Mouse (Mus musculus): ENCODE data around the gene Rap2a. TPM values are rescaled to one million over a fixed set of nuclear protein-coding genes. Genes with fewer than 3 reads are reported as not detected.

Gene Rap2a
- polyA plus RNA-seq, 1 experiment from 2014 or later = 19.8 TPM

DNA sequence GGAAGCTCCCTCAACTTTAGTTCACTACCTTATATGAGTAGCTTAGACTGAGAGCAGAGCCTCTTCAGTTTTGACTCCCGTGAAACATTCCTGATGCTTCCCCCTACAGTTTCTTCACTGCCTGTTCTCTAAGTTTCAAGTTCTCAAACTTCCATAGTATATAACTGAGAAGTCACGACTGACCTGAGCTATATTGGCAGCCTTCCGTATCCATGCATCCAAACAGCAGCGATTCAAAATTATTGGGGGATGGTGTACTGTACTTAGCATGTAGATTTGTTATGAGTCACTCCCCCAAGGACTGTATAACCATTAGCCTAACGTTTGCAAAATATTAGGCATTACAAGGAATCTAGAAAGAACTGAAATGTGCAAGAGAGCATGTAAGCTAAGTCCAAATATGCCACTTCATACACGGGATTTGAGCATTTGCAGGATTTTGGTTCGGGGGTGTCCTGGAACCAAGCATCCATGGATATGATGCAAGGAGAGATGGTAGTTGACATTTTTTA, 2.0 kb upstream of the Rap2a start:
- no peaks in the 10 kb centered on the region for H3K36me3 ChIP-seq
- no peak for ATAC-seq
- peak overlapping the region; percentile 56; the same call in 1 of the 2 replicates for H3K4me2 ChIP-seq (replicated peaks)
- 62% methylated on average over 7 of the region's 7 CpGs for WGBS
- no peak overlapping the region for H3K4me3 ChIP-seq (replicated peaks)
- H3K27ac ChIP-seq = no peak overlapping the region
- H3K9ac ChIP-seq = no peak overlapping the region
- H3K27me3 ChIP-seq (replicated peaks) = no peaks in the 10 kb centered on the region
- H3K4me1 ChIP-seq (replicated peaks) = no peaks in the 10 kb centered on the region
- H3K9me3 ChIP-seq = no peaks in the 10 kb centered on the region

DNA sequence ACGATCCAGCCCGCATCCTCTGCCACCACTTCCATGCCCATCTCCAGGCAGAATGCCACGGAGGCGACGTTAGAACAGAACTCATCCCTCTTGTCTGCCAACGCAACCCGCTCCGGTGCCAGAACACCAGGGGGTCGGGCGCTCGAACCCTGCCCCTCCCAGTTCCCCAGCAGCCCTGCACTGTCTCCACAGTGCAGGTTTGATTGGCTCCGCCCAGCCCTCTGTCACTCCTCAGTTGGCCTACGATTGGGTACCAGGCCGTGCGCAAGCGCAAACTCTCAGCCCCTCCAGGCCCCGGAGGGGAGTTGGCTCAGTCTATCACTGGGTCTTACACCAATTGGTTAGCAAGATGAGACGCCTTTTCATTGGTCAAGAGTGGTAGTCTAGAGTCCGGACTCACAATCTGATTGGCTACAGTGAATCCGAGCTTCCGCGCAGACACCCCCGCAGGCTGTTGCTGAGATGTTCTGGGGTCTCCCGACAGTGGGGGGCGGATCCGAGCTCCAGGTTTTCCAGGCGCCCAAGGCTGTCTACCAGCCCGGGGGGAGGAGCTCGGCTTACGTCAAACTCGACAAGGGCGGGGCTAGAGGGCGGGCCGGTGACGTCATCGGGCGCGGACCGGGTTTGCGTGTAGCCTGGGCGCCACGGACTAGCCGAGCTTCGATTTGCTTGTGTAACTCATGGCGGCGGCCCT, 809 bp upstream of the Rap2a start:
- no peaks in the 10 kb centered on the region for H3K9me3 ChIP-seq
- H3K4me2 ChIP-seq (replicated peaks) = peak overlapping the region; percentile 56
- H3K9ac ChIP-seq = peak overlapping the region; percentile 63
- peak overlapping the region; percentile 94 for H3K27ac ChIP-seq
- peak overlapping the region; percentile 83 for H3K4me3 ChIP-seq (replicated peaks)
- ATAC-seq = peak; percentile 95
- H3K27me3 ChIP-seq (replicated peaks) = no peaks in the 10 kb centered on the region
- H3K4me1 ChIP-seq (replicated peaks) = no peaks in the 10 kb centered on the region
- WGBS = under 1% methylated on average over 46 of the region's 46 CpGs
- H3K36me3 ChIP-seq = no peaks in the 10 kb centered on the region

DNA sequence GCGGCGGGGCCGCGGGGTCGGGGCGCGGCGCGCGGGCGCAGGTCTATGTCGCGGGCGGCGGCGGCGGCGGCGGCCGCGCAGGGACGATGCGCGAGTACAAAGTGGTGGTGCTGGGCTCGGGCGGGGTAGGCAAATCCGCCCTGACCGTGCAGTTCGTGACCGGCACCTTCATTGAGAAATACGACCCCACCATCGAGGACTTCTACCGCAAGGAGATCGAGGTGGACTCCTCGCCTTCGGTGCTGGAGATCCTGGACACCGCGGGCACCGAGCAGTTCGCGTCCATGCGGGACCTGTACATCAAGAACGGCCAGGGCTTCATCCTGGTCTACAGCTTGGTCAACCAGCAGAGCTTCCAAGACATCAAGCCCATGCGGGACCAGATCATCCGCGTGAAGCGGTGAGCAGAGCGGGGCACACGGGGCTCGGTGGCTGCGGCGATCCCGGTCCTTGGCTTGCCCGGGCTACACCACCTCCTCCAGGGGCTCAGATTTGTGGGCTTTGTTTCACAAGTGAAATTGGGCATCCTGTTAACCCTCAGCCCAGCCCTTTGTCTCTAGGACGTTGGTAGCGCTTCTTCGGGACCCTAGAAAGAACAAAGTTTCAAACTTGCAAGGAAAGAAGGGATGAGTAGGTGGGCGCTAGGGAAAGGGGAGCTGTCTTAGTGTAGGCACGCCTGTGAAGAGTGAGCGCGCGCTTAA, 547 bp downstream of the Rap2a start:
- Histone ChIP-seq H3K4me1 (replicated peaks) (no peaks in the 10 kb centered on the region), H3K36me3 (no peaks in the 10 kb centered on the region), H3K27ac (peak overlapping the region; percentile 94), H3K9ac (peak overlapping the region; percentile 81), H3K4me2 (replicated peaks) (peak overlapping the region; percentile 80), H3K27me3 (replicated peaks) (no peaks in the 10 kb centered on the region), H3K9me3 (no peaks in the 10 kb centered on the region), H3K4me3 (replicated peaks) (peak overlapping the region; percentile 83)
- ATAC-seq = peak; percentile 46
- WGBS = under 1% methylated on average over 62 of the region's 62 CpGs

DNA sequence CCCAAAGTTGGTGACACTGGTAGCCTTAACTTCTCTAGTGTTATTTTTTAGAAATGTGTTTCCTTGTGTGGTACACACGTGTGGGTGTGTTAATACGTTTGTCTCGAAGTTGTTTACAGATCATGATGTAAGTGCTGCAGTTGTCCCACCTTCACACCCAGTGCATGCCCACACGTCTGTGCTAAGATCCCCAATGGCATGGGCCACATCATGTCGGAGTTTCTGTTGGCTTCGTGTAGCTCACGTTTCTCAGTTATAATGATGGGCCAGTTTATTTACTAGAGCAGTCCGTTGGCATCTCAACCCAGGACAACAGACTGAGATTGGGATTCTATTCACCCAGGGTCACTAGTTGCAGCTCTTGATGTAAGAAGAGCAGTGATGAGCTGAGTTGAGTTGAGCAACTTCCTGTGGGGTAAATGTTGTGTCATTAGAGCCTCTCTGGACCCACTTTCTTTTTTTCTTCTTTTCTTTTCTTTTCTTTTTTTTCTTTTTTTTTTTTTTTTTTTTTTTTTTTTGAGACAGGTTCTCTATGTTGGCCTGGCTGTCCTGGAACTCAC, 2.2 kb downstream of the Rap2a start:
- Histone ChIP-seq H3K4me3 (replicated peaks) (peak overlapping the region; percentile 6), H3K36me3 (no peaks in the 10 kb centered on the region), H3K27ac (no peak overlapping the region), H3K4me1 (replicated peaks) (no peaks in the 10 kb centered on the region), H3K9me3 (no peaks in the 10 kb centered on the region), H3K27me3 (replicated peaks) (no peaks in the 10 kb centered on the region), H3K9ac (no peak overlapping the region), H3K4me2 (replicated peaks) (peak overlapping the region; percentile 25)
- no peak for ATAC-seq
- WGBS = 72% methylated on average over 8 of the region's 8 CpGs

DNA sequence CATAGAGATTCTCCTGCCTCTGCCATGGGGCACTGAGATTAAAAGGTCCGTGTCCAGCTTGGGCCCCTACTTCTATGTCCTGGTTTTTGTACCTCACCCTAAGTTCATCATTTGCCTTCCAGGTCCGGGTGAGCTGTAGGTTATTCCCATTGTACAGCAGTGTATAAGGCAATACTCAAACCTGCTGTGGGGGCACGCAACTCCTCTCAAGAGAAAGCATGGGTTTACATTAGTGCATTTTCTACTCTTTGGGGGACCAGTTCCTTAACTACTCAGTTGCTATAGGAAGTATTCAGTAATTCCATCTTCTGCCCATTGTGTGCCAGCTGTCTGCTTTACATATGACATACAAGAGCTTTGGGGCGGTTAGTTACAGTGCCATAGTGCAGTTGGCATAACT, 2.7 kb downstream of the Rap2a start:
- peak overlapping the region; percentile 25 for H3K4me2 ChIP-seq (replicated peaks)

DNA sequence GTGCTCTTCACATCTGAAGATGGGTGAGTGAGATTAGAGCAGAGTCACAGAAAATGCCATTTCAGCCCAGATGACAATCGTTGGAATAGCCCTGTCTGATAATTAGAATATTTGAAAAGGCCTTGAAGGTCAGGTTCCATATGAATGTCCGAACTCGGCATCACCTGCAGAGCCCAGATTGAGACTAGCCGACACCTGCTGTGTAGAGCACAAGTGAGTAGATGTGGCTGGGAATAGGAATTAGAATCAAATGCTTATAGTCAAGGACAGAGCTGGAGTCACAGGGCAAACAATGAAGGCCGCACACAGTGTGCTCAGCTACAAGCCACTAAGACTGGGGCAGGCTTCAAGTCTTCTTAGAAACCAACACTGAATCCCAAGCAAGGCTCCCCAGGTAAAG, 6.3 kb downstream of the Rap2a start:
- WGBS = 88% methylated on average over 5 of the region's 5 CpGs
- ATAC-seq = no peak
- no peak overlapping the region for H3K4me3 ChIP-seq (replicated peaks)
- no peaks in the 10 kb centered on the region for H3K9me3 ChIP-seq
- no peak overlapping the region for H3K4me2 ChIP-seq (replicated peaks)
- no peak overlapping the region for H3K27ac ChIP-seq
- no peaks in the 10 kb centered on the region for H3K4me1 ChIP-seq (replicated peaks)
- no peaks in the 10 kb centered on the region for H3K27me3 ChIP-seq (replicated peaks)
- H3K36me3 ChIP-seq = no peaks in the 10 kb centered on the region; the same call in 1 of the 2 replicates
- H3K9ac ChIP-seq = no peak overlapping the region

More for the DNA sequence above, 2.7 kb downstream of the Rap2a start:
- Histone ChIP-seq H3K27ac (no peak overlapping the region), H3K9ac (no peak overlapping the region), H3K4me1 (replicated peaks) (no peaks in the 10 kb centered on the region), H3K27me3 (replicated peaks) (no peaks in the 10 kb centered on the region), H3K36me3 (no peaks in the 10 kb centered on the region), H3K9me3 (no peaks in the 10 kb centered on the region), H3K4me3 (replicated peaks) (no peak overlapping the region)
- 93% methylated on average over 4 of the region's 4 CpGs for WGBS
- no peak for ATAC-seq

DNA sequence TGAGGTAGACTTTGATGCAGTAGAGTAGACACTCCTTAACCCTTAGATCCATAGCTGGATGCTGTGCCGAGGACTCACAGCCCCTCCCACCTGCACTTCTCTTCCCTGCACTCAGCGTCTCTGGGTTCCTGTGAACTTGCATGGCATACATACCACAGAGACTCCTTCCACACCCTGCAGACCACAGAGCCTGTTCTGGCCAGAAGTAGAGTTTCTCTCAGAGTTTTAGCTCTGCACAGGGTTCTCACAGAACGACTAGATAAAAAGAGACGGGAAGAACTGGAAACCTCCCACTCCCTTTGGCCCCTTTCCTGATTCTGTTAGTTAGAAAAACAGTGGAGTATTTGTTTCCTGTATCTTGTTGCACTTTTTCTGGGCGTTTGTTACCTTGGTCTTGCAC, 18.0 kb downstream of the Rap2a start:
- Histone ChIP-seq H3K27ac (no peak overlapping the region), H3K9ac (no peak overlapping the region), H3K4me1 (replicated peaks) (peaks cover 8% of the 10 kb centered on the region; the same call in 1 of the 2 replicates), H3K4me3 (replicated peaks) (no peak overlapping the region), H3K4me2 (replicated peaks) (no peak overlapping the region), H3K27me3 (replicated peaks) (no peaks in the 10 kb centered on the region), H3K9me3 (no peaks in the 10 kb centered on the region), H3K36me3 (no peaks in the 10 kb centered on the region)
- WGBS = 39% methylated on average over 5 of the region's 5 CpGs
- no peak for ATAC-seq

DNA sequence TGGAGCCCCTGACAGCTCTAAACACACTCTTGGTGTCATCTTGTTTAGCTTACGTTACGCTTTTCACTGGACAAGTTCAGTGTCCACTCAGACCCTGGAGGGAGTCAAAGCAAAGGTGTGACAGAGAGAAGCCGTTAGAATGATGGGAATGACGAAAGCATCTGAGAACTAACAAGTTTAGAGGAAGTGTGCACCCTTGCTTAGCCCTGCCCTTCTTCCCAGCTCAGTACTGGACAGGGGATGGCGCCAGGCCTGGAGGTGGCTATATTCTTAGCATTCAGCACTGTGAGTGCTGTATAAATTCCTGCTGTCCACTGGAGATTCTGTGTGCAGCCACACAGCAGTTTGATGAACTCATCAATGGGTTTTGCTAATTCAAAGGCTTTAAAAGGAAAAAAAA, 18.6 kb downstream of the Rap2a start:
- no peak overlapping the region for H3K4me2 ChIP-seq (replicated peaks)
- peaks cover 8% of the 10 kb centered on the region; the same call in 1 of the 2 replicates for H3K4me1 ChIP-seq (replicated peaks)
- no peaks in the 10 kb centered on the region for H3K36me3 ChIP-seq
- no peak overlapping the region for H3K9ac ChIP-seq
- no peaks in the 10 kb centered on the region for H3K27me3 ChIP-seq (replicated peaks)
- no peak overlapping the region for H3K4me3 ChIP-seq (replicated peaks)
- H3K27ac ChIP-seq = no peak overlapping the region
- WGBS = 77% methylated on average over 5 of the region's 5 CpGs
- no peaks in the 10 kb centered on the region for H3K9me3 ChIP-seq
- ATAC-seq = no peak

DNA sequence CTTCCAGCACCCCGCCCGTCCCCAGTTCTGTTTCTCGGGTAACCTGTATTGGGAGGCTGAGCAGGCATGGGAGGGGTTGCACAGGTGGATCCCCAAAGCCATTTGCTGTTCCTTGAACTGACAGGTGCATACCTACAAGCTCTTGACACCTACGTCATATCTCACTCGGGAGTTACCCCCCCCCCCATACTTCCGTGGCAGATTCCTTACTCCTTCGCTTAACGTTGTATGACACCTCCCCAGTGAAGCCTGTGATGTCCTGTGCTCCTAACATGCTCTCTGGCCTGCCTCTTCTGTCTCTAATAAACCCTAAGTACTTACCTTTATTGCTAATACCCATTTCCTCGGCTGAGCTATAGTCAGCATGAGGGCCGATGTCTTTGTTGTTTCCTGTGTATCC, 20.9 kb downstream of the Rap2a start:
- Histone ChIP-seq H3K36me3 (no peaks in the 10 kb centered on the region), H3K27me3 (replicated peaks) (no peaks in the 10 kb centered on the region), H3K9me3 (no peaks in the 10 kb centered on the region), H3K4me1 (replicated peaks) (peaks cover 8% of the 10 kb centered on the region; the same call in 1 of the 2 replicates), H3K9ac (no peak overlapping the region), H3K27ac (no peak overlapping the region), H3K4me2 (replicated peaks) (no peak overlapping the region), H3K4me3 (replicated peaks) (no peak overlapping the region)
- no peak for ATAC-seq
- WGBS = 95% methylated on average over 10 of the region's 10 CpGs

DNA sequence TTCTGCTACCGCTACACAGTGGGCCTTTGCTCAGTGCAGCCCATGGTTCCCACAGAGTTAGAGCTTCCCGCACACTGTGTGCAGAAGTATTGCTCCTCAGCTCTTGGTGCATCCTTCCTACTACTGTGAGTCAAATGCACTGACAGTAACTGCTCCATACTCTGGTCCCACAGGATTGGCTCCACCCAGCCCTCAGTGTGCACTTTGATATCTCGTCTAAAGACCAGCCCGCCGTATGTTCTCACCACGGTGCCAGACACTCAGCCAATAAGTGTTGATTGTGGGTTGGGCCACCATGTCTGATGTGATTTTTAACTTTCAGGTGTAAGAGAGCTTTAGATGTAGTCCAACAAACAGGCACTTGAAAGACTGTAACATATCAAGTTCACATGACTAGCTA, 21.4 kb downstream of the Rap2a start:
- Histone ChIP-seq H3K4me2 (replicated peaks) (no peak overlapping the region), H3K4me1 (replicated peaks) (peaks cover 8% of the 10 kb centered on the region; the same call in 1 of the 2 replicates), H3K36me3 (no peaks in the 10 kb centered on the region), H3K9me3 (no peaks in the 10 kb centered on the region), H3K9ac (no peak overlapping the region), H3K27me3 (replicated peaks) (no peaks in the 10 kb centered on the region), H3K4me3 (replicated peaks) (no peak overlapping the region), H3K27ac (no peak overlapping the region)
- 89% methylated on average over 6 of the region's 6 CpGs for WGBS
- no peak for ATAC-seq

DNA sequence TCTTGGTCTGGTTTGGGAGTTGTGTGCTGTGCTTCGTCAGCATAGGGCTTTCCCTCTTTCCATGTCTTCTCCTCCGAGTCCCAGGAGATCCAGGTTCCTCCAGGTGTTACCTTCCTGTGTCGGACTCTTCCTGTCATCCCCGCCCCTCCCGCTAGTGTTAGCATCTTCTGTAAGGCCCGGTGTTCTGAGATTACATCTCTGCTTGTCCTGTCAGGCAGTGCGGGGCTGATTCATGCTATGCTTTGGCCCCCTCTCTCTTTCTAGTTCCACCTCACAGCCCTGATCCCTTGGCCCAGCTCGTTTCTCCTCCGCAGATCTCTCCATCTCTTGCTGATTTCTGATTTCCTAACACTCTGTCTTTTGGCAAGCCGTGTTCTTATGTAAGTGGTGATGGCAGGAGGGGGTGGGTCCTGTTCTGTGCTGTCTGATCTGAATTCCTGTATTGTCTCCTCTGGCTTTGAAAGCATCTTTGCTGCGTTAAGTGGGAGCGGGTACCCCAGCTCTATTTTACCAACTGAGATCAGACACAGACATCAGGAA, 21.8 kb downstream of the Rap2a start:
- no peaks in the 10 kb centered on the region for H3K36me3 ChIP-seq
- H3K27me3 ChIP-seq (replicated peaks) = no peaks in the 10 kb centered on the region
- no peak overlapping the region for H3K27ac ChIP-seq
- no peaks in the 10 kb centered on the region for H3K9me3 ChIP-seq
- peaks cover 8% of the 10 kb centered on the region; the same call in 1 of the 2 replicates for H3K4me1 ChIP-seq (replicated peaks)
- no peak for ATAC-seq
- H3K9ac ChIP-seq = no peak overlapping the region
- H3K4me3 ChIP-seq (replicated peaks) = no peak overlapping the region
- no peak overlapping the region for H3K4me2 ChIP-seq (replicated peaks)
- 80% methylated on average over 12 of the region's 12 CpGs for WGBS

DNA sequence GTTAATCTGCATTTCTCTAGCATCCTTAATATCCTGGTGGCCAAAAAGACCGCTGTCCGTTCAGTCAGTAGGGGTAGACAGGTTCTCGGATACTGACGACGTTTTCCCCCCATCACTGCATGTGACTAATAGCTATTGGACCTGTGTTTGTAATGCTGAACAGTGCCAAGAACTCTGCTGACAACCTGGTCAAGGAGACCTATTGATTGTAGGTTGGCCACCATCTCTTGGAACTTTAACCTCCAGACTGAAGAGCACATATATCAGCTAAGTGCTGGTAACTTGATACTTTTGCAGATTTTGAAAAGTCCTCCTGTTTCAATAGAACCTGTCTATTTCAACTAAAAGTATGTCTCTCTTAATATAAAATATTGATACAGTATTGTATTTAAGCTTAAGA, 22.5 kb downstream of the Rap2a start:
- ATAC-seq = no peak
- Histone ChIP-seq H3K27ac (no peak overlapping the region), H3K4me2 (replicated peaks) (no peak overlapping the region), H3K4me1 (replicated peaks) (peaks cover 8% of the 10 kb centered on the region; the same call in 1 of the 2 replicates), H3K36me3 (no peaks in the 10 kb centered on the region), H3K27me3 (replicated peaks) (no peaks in the 10 kb centered on the region), H3K4me3 (replicated peaks) (no peak overlapping the region), H3K9me3 (no peaks in the 10 kb centered on the region), H3K9ac (no peak overlapping the region)
- 92% methylated on average over 5 of the region's 5 CpGs for WGBS
